Mouse (Mus musculus) E14TG2a.4 (cell line): ENCODE measurements around the gene Tmc3.

Experiments used
- CTCF ChIP-seq: conservative IDR thresholded peaks from 2 replicates; pipeline ENCODE4 v1.5.1; 2014; ENCODE audit warnings: low read length
- NANOG ChIP-seq: IDR thresholded peaks from 2 replicates; pipeline ENCODE4 v1.6.1; 2014; ENCODE audit warnings: borderline replicate concordance, low read length, mixed read lengths
- POU5F1 ChIP-seq: IDR thresholded peaks from 2 replicates; pipeline ENCODE4 v1.6.1; 2014; ENCODE audit warnings: low read length, borderline replicate concordance

- TF ChIP-seq CTCF (no peak), POU5F1 (no peak), NANOG (no peak)
Observed at GRCm38 (mm10) chr7:83632682-83633120, 48.0 kb downstream of the Tmc3 start.
